Mouse (Mus musculus) brain, embryonic 14.5 days (tissue): Measurements from ENCODE around the gene Brwd1.

Source experiments
- CTCF ChIP-seq: fragments of 200-500 bp; IDR thresholded peaks from 2 replicates; pipeline ENCODE4 v1.5.1; 2012; ENCODE audit warnings: inconsistent platforms, mild to moderate bottlenecking, moderate library complexity, borderline replicate concordance; ENCODE audit not compliant: insufficient read depth, insufficient read length; ENCODE audit errors: extremely low read depth
- POLR2A ChIP-seq: fragments of 200-500 bp; IDR thresholded peaks from 2 replicates; pipeline ENCODE4 v1.6.1; 2012; ENCODE audit warnings: mild to moderate bottlenecking, inconsistent platforms, borderline replicate concordance; ENCODE audit not compliant: poor library complexity, insufficient read depth, insufficient read length, severe bottlenecking; ENCODE audit errors: extremely low read depth

DNA sequence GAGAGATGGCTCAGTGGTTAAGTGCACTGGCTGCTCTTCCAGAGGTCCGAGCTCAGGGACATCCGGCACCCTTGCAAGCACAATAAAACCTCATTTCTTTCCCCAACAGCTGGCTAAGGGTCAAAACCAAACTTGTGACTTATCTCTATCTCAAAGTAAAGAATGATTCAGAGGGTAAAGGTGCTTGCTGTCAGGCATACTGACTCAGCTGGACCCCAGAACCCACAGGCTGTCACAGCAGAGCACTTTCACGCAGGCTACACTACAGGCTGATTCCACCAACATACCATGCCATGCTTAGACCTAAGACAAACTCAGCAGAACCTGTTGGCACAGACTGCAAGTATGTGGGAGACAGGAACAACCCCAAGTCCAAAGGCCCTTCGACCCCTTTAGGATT is 41.6 kb downstream of the Brwd1 start:
- TF ChIP-seq POLR2A (no peak), CTCF (no peak)
